Mouse (Mus musculus) naive thymus-derived CD4-positive, alpha-beta T cell, adult 2 months (primary cell): ENCODE data around the gene Tmem179b.

Source experiments
- DNase-seq: peaks from one replicate; pipeline ENCODE4 v3.0.0-alpha.2; 2011; ENCODE audit warnings: low read depth

Gene Tmem179b

GRCm38 (mm10) chr19:8774086-8774835 is at the start of gene Tmem179b:
TSS of gene Tmem179b (minus strand) at chr19:8774467.
- peak; percentile 98 for DNase-seq

GRCm38 (mm10) chr19:8822696-8823095 is 48.4 kb upstream of the Tmem179b start:
- DNase-seq = no peak

GRCm38 (mm10) chr19:8821146-8821545 is 46.9 kb upstream of the Tmem179b start:
- DNase-seq = peak; percentile 35

GRCm38 (mm10) chr19:8820424-8820956 is 46.2 kb upstream of the Tmem179b start:
- DNase-seq = no peak

- DNase-seq = peak; percentile 99
Observed at GRCm38 (mm10) chr19:8819596-8820423, 45.5 kb upstream of the Tmem179b start, which contains the start of gene Hnrnpul2. TSS of gene Hnrnpul2 (plus strand) at chr19:8820010.

- DNase-seq = no peak
Observed at GRCm38 (mm10) chr19:8818801-8819595, 44.7 kb upstream of the Tmem179b start, which contains the start of gene Ttc9c. TSS of gene Ttc9c (minus strand) at chr19:8819333.

- DNase-seq = no peak
Observed at GRCm38 (mm10) chr19:8818301-8818798, 44.1 kb upstream of the Tmem179b start.

GRCm38 (mm10) chr19:8817001-8817400 is 42.7 kb upstream of the Tmem179b start:
- DNase-seq = no peak

- DNase-seq = no peak
Observed at GRCm38 (mm10) chr19:8815812-8816211, 41.5 kb upstream of the Tmem179b start.

- no peak for DNase-seq
Observed at GRCm38 (mm10) chr19:8806810-8807209, 32.5 kb upstream of the Tmem179b start.

- no peak for DNase-seq
Observed at GRCm38 (mm10) chr19:8803879-8804660, 29.8 kb upstream of the Tmem179b start.

GRCm38 (mm10) chr19:8803204-8803780 is 29.0 kb upstream of the Tmem179b start:
- no peak for DNase-seq

DNA sequence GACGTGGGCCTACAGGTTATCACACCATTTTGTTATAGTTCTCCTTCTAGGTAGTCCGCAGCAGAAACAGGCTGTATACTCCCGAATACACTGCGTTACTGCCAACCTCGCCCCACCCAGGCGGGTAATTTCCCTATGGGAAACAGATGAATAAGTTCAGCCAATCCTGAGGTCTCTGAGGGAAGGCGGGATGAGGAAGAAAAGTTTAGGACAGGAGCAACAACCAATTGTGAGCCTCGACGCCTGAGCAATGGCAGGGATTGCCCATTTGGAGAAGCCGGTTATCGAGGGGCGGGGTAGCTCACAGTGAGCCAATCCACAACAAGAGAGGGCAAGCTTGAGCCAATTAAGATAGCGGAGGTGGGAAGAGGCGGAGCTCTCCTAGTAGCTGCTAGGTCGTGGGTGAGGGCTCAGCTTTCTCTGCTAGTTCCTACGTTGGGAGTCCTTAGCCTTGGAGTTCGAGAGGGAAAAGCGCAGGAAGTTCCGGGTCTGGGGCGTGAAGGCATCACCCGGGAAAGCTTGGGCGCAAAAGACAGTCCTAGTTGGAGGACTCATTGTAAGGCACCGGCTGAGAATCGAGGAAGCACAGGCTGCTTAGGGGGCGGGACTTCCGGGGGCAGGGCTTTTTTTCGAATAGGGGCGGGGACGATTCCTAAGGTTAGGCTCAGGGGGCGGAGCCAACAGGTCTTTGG is 28.0 kb upstream of the Tmem179b start, which contains the start of gene Zbtb3:
TSS of gene Zbtb3 (plus strand) at position 426 of the 692 bp plus-strand sequence.
- DNase-seq = peak; percentile 95

DNA sequence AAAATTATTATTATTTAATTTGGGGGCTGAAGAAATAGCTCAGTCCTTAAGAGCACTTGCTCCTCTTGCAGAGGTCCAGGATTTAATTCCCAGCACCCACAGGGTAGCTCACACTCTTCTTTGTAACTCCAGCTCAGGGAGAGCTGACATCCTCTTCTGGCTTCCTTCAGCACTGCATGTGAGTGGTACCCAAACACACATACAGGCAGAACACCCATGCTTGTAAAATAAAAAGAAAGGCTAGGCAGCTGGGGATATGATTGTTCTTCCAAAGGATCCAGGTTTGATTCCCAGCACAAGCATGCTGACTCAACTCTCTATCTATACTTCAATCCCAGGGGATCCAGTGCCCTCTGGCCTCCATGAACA is 24.7 kb upstream of the Tmem179b start:
- DNase-seq = peak; percentile 40

DNA sequence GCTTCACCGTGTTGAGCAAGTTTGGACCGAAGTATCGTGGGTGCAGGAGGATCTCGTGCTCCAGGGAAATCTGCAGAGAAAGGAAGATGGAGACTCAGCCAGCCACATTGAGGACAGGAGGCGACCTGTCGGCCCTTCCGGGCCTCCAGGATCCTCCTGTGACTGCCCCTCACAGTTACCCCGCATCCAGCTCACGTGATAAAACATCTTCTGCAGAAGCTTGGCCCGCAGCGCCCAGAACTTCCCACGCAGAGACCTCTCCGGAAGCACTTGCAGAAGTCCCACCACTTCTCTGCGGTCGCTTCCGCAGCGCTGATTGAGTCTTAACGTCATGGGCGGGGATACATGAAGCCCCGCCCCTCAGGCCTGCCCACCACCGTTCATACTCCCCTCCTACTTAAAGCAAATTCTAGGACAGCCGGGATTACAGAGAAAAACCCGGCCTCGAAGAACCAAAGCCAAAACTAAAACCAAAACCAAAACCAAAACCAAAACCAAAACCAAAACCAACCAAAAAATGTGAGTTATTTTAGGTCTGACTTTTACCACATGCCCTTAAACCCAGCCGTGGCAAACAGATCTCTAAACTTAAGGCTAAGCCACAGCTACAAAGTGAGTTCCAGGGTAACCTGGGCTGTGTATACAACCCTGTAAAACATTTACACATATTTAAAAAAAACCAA is 24.1 kb upstream of the Tmem179b start, which contains the start of gene Polr2g:
TSS of gene Polr2g (minus strand) at position 314 of the 683 bp plus-strand sequence.
- DNase-seq = peak; percentile 92

- no peak for DNase-seq
Observed at GRCm38 (mm10) chr19:8790171-8790570, 15.9 kb upstream of the Tmem179b start.

DNA sequence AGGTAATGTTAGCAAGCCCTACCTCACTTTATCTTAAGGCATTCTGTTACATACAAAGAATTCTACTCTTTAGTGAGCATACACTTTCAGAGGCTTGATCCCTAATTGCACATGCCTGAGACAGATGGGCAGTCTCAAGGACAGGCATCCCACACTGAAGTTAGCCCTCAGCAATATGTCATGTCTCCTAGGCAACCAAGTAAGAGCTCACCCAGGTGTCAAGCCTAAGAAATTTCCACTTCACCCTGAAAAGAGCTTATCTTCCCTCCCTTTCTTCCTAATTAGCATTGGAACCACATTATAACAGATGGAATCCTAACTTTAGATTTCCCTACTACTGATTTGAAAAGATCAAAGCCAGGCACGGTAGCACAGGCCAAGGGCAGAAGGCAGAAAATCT is 14.9 kb upstream of the Tmem179b start:
- no peak for DNase-seq

GRCm38 (mm10) chr19:8788521-8788920 is 14.3 kb upstream of the Tmem179b start:
- no peak for DNase-seq
